Mouse (Mus musculus): ENCODE measurements around the gene Ripor2. TPM values are rescaled to one million over a fixed set of nuclear protein-coding genes. Genes with fewer than 3 reads are reported as not detected.

Ripor2 gene
- polyA plus RNA-seq, 1 experiment: 2.7 TPM

Other genes with a start within 250 kb of the Ripor2 start
- gene Armh2, start 159.0 kb downstream of the Ripor2 start, polyA plus RNA-seq (2012; rRNA removed): not detected in 2 replicates
- gene Gmnn, start 179.7 kb downstream of the Ripor2 start, polyA plus RNA-seq (2012; rRNA removed): 5.9 and 9.1 TPM in 2 replicates
- 23.9 and 29.0 TPM in 2 replicates for gene BC005537, start 219.5 kb downstream of the Ripor2 start, polyA plus RNA-seq (2012; rRNA removed)
- 57.4 and 65.0 TPM in 2 replicates for gene Acot13, start 249.4 kb downstream of the Ripor2 start, polyA plus RNA-seq (2012; rRNA removed)
- gene Tdp2, start 249.5 kb downstream of the Ripor2 start, polyA plus RNA-seq (2012; rRNA removed): 15.8 and 25.5 TPM in 2 replicates

All from large intestine, adult 2 months (tissue).